Mouse (Mus musculus) thymus, postnatal 25 days (tissue): ENCODE measurements around the gene Sympk.

ENCODE experiments used
- DNase-seq: peaks from one replicate; pipeline ENCODE4 v3.0.0; 2022

Gene Sympk

DNA sequence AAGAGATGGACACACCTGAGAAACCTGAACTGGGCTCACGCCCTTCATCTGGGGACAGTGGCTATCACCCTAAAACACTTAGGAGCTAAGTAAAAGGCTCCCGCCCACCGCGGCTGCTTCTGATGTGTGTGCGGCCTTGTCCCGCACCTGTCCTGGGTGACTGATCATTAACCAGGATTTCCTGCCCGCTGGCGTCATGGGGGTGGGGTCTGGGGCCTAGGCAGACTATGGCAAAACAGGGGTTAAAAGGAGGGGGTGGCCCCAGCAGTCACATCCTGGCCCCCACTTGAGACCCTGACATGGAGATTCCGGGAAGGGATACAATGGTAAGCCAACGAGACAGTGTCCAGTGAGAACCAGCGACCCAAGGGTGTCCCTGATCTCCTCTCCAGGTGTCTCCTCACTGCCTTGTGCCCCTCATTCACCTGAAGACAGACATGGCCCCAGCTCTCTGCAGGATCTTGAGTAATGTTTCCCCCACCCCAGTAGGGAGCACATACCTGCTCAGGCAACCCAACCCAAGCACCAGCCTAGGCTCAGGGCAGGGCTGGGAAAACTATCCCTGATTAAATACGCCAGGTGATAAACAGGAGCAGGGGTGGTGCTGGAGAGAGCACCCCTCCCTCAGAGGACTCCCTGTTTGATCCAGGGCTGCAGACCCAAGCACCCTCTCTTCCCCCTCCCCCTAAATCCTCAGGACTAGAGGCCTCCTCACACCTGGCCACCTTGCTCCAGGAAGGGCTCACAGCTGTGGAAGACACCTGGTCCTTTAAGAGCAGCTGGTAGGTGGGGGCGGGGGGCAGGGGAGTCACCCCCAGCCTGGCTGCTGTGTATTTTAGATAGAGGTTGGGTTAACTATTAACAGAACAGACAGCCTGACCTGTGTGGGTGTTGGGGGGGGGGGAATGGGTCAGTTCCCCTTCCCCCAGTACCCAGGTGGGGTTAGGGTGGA, 16.9 kb upstream of the Sympk start:
- DNase-seq, result no peak

GRCm38 (mm10) chr7:19010581-19010980, 13.6 kb upstream of the Sympk start:
- DNase-seq, result no peak

DNA sequence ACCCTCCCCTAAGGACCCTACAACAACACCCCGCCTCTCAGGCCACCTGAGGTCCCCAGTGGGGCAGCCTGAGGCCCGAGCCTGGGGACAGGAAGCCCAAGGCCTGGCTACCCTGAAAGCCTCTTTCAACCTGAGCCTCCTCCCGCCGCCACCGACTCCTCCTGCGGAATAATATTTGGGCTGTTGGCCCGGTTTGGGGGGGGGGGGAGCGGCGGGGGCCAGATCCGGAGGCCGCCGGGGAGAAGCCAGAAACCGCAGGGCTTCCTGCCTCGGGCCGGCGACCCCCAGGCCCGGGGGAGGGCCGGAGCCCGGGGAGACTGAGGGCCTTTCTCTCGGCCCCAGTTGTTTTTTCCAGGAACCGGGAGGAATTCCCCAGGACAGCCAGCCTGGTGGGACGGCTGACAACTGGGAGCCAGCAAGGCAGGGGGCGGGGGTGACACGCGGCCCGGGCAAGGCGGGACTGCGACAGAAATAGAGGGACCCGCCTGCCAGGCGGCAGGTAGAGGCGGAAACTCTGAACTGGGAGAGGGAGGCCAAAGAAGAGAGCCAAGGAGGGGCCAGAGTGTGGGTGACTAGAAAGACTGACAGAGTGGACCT, 12.1 kb upstream of the Sympk start:
- peak; percentile 25 for DNase-seq

DNA sequence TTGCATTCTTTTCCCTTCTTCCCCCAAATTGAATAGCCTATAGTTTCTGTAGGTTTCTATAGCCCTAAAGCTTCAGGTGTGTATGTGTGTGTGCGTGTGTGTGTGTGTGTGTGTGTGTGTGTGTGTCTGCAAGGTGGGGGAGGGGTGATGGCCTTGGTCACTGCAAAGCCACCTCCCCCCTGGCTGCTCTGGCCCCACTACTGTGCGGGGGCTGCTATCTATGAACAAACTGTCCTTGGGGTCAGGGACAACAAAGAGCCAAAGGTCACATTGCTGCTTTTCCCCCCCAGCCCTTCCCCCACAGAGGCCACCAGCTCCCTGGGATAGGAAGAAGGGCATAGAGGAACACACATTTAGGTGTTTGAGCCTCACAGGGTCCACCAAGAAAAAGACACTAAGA, 11.3 kb upstream of the Sympk start:
- DNase-seq, result no peak

- DNase-seq, result no peak
Measured at GRCm38 (mm10) chr7:19014452-19014851, 9.7 kb upstream of the Sympk start.

GRCm38 (mm10) chr7:19016042-19016441, 8.1 kb upstream of the Sympk start:
- no peak for DNase-seq

GRCm38 (mm10) chr7:19017909-19018308, 6.3 kb upstream of the Sympk start:
- no peak for DNase-seq

GRCm38 (mm10) chr7:19021048-19021447, 3.1 kb upstream of the Sympk start:
- DNase-seq, result no peak

- DNase-seq, result no peak
Measured at GRCm38 (mm10) chr7:19022189-19022958, 1.8 kb upstream of the Sympk start.

GRCm38 (mm10) chr7:19023357-19023814, 791 bp upstream of the Sympk start, which contains the start of gene Foxa3:
TSS of gene Foxa3 (minus strand) at chr7:19023538.
- peak; percentile 37 for DNase-seq

DNA sequence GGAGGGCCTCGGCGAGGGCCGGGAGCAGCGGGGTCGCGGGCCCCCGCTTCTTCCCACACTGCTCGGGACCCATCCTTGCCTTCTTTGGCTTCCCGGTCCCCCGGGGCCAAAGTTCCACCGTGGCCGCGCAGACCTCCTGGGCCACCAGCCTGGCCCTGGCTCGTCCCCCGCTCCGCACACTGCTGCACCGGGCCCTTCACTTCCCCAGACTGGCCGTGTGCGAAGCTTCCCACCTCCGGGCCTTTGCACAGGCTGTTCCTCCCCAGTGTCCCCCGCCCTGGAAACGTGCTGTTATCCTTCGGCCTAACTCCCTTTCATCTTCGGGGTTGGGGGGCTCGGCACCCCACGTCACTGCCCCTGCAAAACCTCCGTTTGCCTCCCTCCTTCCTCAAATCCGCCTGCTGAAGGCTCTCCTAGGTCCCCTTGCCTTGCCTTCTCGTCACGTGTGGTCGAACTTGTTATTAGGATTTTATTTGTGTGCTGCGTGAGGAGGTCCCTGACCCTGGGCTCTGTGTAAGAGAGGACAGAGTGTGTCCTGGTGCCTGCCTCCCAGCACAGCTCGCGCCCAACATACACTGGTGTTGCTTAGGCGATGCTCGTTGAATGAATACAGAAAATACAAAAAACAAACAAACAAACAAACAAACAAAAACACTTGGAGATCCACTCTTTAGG, 541 bp downstream of the Sympk start:
- DNase-seq, result no peak

- DNase-seq, result no peak
Measured at GRCm38 (mm10) chr7:19028067-19028466, 3.9 kb downstream of the Sympk start.

DNA sequence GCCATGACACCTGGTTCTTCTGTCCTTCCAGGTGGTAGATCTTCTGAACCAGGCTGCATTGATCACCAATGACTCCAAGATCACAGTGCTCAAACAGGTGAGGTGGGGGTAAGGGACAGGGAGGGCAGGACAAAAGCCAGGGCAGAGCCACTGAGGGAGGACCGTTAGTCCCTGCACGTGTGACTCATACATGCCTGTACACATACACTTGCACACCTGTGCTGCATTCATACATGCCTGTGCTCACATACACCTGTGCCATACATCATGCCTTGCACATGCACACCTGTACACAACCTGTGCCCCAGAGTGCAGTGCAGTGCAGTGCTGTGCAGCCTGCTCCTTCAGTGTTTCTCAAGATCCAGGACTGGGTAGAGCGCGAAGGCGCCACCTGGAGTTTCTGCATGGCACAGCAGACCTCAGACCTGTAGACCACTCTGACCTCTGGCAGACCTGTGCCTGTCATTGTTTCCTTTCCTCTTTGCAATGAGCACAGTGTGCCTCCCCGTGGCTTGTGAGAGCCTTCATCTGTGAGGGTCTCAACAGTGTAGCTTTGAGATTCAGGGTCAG, 5.0 kb downstream of the Sympk start:
- DNase-seq, result peak; percentile 70

- no peak for DNase-seq
Measured at GRCm38 (mm10) chr7:19031641-19032040, 7.5 kb downstream of the Sympk start.

DNA sequence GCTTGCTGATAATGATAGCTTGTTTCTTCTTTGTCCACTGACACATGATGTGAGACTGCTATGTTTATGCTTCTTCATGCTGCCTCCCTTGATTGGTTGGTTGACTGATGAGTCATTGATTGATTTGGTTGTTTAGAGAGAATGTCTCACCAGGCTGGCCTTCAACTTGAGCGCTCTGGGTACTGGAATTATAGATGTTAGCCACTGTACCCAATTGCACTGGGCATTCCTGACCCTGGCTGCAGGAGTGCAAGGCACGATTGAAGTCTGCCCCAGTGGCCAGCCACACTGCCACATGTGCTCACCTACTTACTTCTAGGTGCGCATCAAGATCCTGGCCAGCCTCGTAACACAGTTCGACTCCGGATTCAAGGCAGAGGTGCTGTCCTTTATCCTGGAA, 20.4 kb downstream of the Sympk start:
- DNase-seq, result no peak

GRCm38 (mm10) chr7:19046286-19047069, 22.3 kb downstream of the Sympk start:
- DNase-seq, result no peak

- no peak for DNase-seq
Measured at GRCm38 (mm10) chr7:19048006-19048527, 23.9 kb downstream of the Sympk start.

- no peak for DNase-seq
Measured at GRCm38 (mm10) chr7:19049252-19049651, 25.1 kb downstream of the Sympk start.

DNA sequence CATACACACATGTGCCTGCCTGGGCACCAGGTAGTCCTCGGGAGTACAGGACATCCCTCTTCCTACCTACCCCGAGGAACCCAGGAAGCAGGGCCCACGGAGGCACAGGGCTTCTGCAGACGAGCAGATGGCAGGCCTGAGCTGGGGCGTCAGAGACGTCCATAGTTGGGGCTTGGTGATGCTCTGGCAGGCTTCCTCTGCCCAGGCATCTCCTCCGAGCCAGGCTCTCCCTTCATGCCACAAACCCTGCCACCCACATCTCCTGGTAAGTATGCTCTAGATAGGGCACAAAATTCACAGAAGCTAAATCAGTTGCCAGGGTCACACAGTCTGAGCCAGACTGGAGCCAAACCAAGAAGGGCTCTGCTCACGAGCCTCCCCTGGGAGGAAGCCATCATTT, 26.0 kb downstream of the Sympk start:
- no peak for DNase-seq

- DNase-seq, result no peak
Measured at GRCm38 (mm10) chr7:19051161-19051560, 27.0 kb downstream of the Sympk start.
